Mouse (Mus musculus) bone marrow, adult 2 months (tissue): ENCODE data around the gene Kif20b. TPM values are rescaled to one million over a fixed set of nuclear protein-coding genes. Genes with fewer than 3 reads are reported as not detected.

Experiments used
- H3K27ac ChIP-seq: fragments of 200-500 bp; 2 replicates; pipeline ENCODE4 v1.5.1; 2012; ENCODE audit warnings: low read depth, mild to moderate bottlenecking, control low read depth, inconsistent platforms, low read length; ENCODE audit not compliant: control insufficient read depth, poor library complexity, insufficient read depth
- H3K4me1 ChIP-seq: fragments of 200-500 bp; 2 replicates; pipeline ENCODE4 v1.6.1; 2011; ENCODE audit warnings: low read length; ENCODE audit not compliant: control insufficient read depth, insufficient read depth
- H3K4me3 ChIP-seq: fragments of 200-500 bp; replicated peaks from 2 replicates; pipeline ENCODE3; 2011; ENCODE audit warnings: mild to moderate bottlenecking, low read depth, low read length, control low read depth; ENCODE audit not compliant: control insufficient read depth
- CTCF ChIP-seq: fragments of 200-500 bp; IDR thresholded peaks from 2 replicates; pipeline ENCODE4 v1.5.1; 2011; ENCODE audit warnings: low read length, control low read depth; ENCODE audit not compliant: control insufficient read depth, insufficient read depth
- POLR2A ChIP-seq: fragments of 200-500 bp; IDR thresholded peaks from 2 replicates; pipeline ENCODE4 v1.6.1; 2011; ENCODE audit warnings: low read depth, mild to moderate bottlenecking, control low read depth, low read length, borderline replicate concordance; ENCODE audit not compliant: control insufficient read depth
- WGBS: fragments of 180-500 bp; shearing (Covaris S2); methylation state at CpG from one replicate; pipeline ENCODE4 v1.1.7; 2018; 5-methylcytosine and 5-hydroxymethylcytosine counted together
- polyA plus RNA-seq: library from polyadenylated mRNA; stranded (reverse); fragments of >200 nt; gene quantifications from 2 replicates; pipeline ENCODE4 v1.2.4, GENCODE M21; 2011; ENCODE audit warnings: low replicate concordance; ENCODE audit not compliant: missing spikeins, insufficient read depth, insufficient read length

Gene Kif20b
- polyA plus RNA-seq, 1 experiment = 27.4 TPM

DNA sequence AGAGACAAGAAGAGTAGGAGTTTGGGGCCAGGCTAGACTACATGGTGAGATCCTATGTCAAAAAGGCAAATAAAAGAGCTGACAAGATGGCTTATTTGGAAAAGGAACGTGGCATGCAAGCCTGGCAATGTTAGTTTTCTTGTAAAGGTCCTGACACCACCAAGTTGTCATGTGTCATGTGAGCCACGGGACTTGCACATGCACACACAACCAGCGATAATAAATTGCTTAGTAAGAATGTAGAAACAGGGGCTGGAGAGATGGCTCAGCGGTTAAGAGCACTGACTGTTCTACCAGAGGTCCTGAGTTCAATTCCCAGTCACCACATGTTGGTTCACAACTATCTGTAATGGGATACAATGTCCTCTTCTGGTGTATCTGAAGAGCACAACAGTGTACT lies 35.8 kb upstream of the Kif20b start:
- Histone ChIP-seq H3K4me1 (no peaks in the 10 kb centered on the region), H3K4me3 (no peak overlapping the region), H3K27ac (no peak overlapping the region)
- 84% methylated on average over 4 of the region's 4 CpGs for WGBS
- no peak for TF ChIP-seq POLR2A
- TF ChIP-seq CTCF = no peak

DNA sequence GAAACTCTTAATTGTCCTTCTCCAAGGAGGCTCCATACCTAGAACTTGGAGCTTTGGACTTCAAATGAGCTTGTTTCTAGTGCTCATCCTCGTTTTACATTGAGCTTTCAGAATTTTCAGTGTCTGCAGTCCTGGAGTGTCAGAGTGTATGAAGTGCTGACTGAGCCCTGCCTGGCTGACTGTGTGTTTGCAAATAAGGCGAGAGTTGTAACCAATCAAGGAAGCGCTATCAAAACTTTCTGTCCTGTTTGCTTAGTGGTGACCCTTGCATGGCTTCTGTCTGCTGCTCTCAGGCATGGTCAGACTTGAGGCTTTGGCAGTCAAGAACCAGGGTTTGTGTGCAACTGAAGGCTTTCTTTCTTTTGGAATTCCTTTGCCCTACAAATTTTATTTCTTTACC lies 31.2 kb upstream of the Kif20b start:
- WGBS = 70% methylated on average over 3 of the region's 3 CpGs
- H3K4me3 ChIP-seq = no peak overlapping the region
- H3K27ac ChIP-seq = no peak overlapping the region
- H3K4me1 ChIP-seq = no peaks in the 10 kb centered on the region
- no peak for TF ChIP-seq POLR2A
- no peak for TF ChIP-seq CTCF

DNA sequence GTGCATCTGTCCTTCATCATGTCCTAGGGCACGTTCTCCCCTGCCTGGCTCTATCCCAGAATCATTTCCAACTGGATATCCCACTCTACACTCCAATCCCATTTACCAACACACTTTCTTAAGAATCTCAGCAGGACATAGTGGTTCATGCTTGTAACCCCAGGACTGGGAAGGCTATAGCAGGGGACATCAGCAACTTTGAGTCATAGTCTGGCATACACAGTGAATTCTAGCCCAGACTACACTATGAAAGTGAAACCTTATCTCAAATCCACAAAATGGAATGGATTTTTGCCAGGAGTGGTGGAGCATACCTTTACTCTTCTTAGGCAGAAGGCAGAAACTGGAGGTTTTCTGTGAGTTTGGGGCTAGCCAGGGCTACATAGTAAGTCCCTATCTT lies 30.6 kb upstream of the Kif20b start:
- TF ChIP-seq POLR2A (no peak), CTCF (no peak)
- WGBS = 83% methylated on average over 1 of the region's 1 CpGs
- no peak overlapping the region for H3K4me3 ChIP-seq

DNA sequence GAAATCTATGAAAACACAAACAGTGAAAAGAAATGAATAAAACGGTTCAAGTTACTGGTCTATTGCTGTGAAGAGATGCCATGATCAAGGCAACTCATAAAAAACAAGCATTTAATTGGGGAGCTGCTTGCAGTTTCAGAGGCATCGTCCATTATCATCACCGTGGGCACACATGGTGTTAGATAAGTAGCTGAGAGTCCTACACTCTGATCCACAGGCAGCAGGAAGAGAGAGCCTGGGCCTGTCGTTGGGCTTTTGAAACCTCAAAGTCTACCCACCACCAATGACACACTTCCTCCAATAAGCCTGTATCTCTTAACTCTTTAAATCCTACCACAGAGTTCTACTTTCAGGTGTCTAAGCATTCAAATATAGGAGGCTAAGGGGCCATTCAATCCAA lies 27.1 kb upstream of the Kif20b start:
- 32% methylated on average over 4 of the region's 4 CpGs for WGBS
- no peak overlapping the region for H3K27ac ChIP-seq
- no peak for TF ChIP-seq CTCF
- TF ChIP-seq POLR2A = no peak
- H3K4me3 ChIP-seq = no peak overlapping the region
- no peaks in the 10 kb centered on the region for H3K4me1 ChIP-seq

More for the DNA sequence above, 30.6 kb upstream of the Kif20b start:
- H3K4me1 ChIP-seq = no peaks in the 10 kb centered on the region
- H3K27ac ChIP-seq = no peak overlapping the region

DNA sequence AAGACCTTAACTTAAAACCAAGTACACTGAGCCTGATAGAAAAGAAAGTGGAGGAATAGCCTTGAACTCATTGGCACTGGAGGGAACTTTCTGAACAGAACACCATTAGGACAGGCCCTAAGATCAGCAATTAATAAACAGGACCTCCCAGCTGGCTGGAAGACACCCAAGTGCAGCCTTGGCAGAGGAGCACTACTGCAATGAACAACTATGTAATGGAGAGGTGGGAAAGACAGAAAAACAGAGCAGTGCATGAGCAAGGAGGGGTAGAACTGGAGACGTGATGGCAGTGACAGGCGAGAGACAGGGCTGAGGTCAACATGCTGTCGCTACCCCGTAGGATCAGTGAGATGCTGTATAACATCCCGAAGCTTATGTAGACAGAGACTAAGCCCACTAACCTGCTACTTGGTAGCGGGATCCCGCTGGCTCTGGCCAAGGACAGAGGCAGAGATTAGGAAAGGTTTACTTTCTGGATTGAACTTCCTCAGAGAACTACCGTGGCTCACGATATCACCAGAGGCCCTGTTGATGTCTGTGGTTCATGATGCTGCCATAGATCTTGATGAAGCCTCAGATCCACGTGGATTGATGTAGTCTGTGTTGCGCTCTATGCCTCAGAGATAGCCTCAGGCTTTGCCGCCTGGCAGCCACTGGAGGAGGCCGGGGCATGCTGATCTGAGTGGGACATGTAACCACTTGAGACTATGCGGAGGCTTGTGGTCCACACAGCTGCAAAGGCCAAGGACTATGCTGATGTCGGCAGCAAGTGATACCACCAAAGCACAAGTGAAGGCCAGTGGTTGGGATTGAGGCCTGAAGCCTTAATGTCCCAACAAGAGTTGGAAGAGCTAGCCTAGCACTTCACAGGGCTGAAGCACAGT lies 24.8 kb upstream of the Kif20b start:
- Histone ChIP-seq H3K27ac (no peak overlapping the region), H3K4me3 (no peak overlapping the region), H3K4me1 (no peaks in the 10 kb centered on the region)
- no peak for TF ChIP-seq CTCF
- TF ChIP-seq POLR2A = no peak
- WGBS = 83% methylated on average over 15 of the region's 15 CpGs

DNA sequence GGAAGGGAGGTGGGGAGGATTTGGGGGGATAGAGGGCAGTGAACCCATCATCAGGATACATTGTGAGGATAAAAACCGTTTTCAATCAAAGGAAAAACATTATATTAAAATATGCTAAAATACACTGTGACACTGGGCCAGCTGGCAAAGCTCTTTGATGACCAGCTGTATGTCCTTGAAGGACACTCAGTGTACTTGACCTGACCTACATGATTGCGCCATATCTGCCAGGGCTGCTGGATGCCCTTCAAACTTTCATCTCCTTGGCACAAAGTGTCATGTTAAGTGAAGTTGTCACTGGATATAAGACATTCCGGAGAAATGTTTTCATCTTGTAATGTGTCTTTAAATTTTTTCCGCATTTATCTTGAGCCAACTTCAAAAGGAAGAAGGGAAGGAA lies 23.2 kb upstream of the Kif20b start:
- Histone ChIP-seq H3K4me3 (no peak overlapping the region), H3K27ac (no peak overlapping the region), H3K4me1 (no peaks in the 10 kb centered on the region)
- TF ChIP-seq POLR2A = no peak
- no peak for TF ChIP-seq CTCF
- 82% methylated on average over 4 of the region's 4 CpGs for WGBS

DNA sequence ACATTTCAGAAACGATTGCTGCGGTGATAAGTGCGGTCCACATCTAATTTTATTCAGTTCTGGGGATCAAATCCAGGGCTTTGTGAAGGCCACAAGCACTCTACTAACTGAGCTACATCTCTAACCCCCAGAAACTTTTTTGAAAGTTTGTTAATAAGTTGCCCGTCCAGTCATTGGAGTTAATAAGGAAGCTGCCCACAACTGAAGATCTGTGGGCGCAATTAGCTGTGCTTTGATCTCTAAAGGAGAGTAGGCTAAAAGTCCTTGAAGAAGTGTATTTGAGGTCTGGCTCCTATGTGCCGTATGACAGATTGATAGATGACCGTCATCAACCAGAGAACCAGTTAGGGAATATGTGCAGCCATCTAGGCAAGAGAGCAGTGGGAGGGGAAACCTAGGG lies 20.9 kb upstream of the Kif20b start:
- WGBS = 90% methylated on average over 7 of the region's 7 CpGs
- no peak for TF ChIP-seq CTCF
- TF ChIP-seq POLR2A = no peak
- Histone ChIP-seq H3K27ac (no peak overlapping the region), H3K4me1 (peaks cover 2% of the 10 kb centered on the region; the same call in 1 of the 2 replicates), H3K4me3 (no peak overlapping the region)

DNA sequence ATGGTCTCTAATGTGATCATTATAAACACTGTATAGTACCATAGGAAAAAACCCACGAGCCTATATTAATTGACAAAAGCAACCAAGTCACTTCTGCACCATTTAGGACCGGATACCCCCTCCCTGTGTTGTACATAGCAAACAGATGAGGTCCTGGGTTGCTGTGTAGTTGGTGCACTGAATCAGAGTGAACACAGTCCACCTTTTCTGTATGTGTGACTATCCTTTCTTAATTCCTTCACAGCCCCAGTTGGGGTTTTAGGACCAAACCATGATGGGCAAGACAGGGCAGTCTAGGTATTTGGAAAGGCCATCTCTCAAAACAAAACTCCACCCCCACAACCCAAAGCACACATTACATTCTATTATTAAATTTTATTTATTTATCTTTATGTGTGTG lies 20.4 kb upstream of the Kif20b start:
- H3K4me1 ChIP-seq = peaks cover 2% of the 10 kb centered on the region; the same call in 1 of the 2 replicates
- H3K27ac ChIP-seq = no peak overlapping the region
- 84% methylated on average over 2 of the region's 2 CpGs for WGBS
- no peak overlapping the region for H3K4me3 ChIP-seq
- TF ChIP-seq CTCF = no peak

DNA sequence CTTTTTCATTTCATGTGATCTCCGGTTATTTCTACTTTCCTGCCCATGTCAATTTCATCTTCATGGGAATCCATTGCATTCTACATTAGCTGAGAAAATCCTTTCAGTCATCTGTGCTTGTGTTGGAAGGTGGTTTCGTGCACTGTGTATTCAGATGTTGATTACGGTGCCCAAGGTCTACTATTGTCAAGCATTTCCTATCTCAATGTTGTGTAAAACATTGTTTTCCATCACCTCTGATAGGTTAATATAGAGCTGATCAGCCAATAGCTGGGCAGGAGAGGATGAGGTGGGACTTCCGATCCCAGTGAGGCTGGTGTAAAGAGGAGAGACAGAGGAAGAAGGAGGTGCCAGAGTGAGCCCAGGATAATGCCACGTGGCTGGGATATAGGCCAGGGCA lies 18.1 kb upstream of the Kif20b start:
- Histone ChIP-seq H3K4me1 (peaks cover 2% of the 10 kb centered on the region; the same call in 1 of the 2 replicates), H3K27ac (no peak overlapping the region), H3K4me3 (no peak overlapping the region)
- 85% methylated on average over 5 of the region's 5 CpGs for WGBS
- no peak for TF ChIP-seq POLR2A
- TF ChIP-seq CTCF = no peak
